Mouse (Mus musculus) testis, postnatal 10 days (tissue): ENCODE results near the gene a.

ENCODE experiments used
- DNase-seq: peaks from one replicate; pipeline ENCODE4 v3.0.0; 2021; ENCODE audit warnings: low spot score

a gene

GRCm38 (mm10) chr2:155098720-155099380, 307.6 kb downstream of the a start:
- no peak for DNase-seq

- no peak for DNase-seq
Measured at GRCm38 (mm10) chr2:155099421-155099820, 308.2 kb downstream of the a start.

- no peak for DNase-seq
Measured at GRCm38 (mm10) chr2:155099994-155100795, 309.0 kb downstream of the a start.
